Comparison of ENCODE assay signal across 20 mouse cellular contexts in genomic region chr7:131260946-131261345, GRCm38 (mm10).
A peak's percentile ranks its signal among the peaks of the same experiment; 100 is the strongest.
DNase-seq lines count a peak whose midpoint lies in the region; ATAC-seq lines count a peak whose summit lies in the region.
"Had no signal": no experiment of that assay in that cellular context is flagged by ENCODE, and none has a peak within 500 bp of the region (broad histone marks: within the 10 kb centered on the region; RNA-seq: fewer than 3 reads in every experiment).

No protein-coding gene starts in this region.

- peak; percentile 11 to 14 for DNase-seq in left cerebral cortex, postnatal 14 days (ENCODE audit: low spot score in 2 of 2)
- no peak for DNase-seq in left cerebral cortex, postnatal 4 days
- peak; percentile 61 for DNase-seq in layer of hippocampus, adult 11-12 months (ENCODE audit: low spot score)
- peak; percentile 18 to 19 for DNase-seq in layer of hippocampus, postnatal 25 days (ENCODE audit: extremely low spot score in 1 of 2, low spot score in 1 of 2)
- DNase-seq in adrenal gland, adult 8-10 months: no peak
- DNase-seq: adrenal gland, postnatal 25 days; B cell, adult 2 months; cerebellum, adult 8-10 months; kidney, adult 11 months; kidney, postnatal 14 days; thymus, postnatal 36 days had no signal

- no peaks in the 10 kb centered on the region for H3K27me3 ChIP-seq in hindbrain, embryonic 13.5 days
- H3K27me3 ChIP-seq: embryonic facial prominence, embryonic 13.5 days; heart, embryonic 12.5 days; liver, embryonic 12.5 days; lung, embryonic 15.5 days had no signal

- no peak overlapping the region for H3K4me2 ChIP-seq in hindbrain, embryonic 13.5 days
- H3K4me2 ChIP-seq: embryonic facial prominence, embryonic 13.5 days; heart, embryonic 12.5 days; liver, embryonic 12.5 days; lung, embryonic 15.5 days had no signal

- no peak overlapping the region for H3K27ac ChIP-seq in hindbrain, embryonic 13.5 days
- H3K27ac ChIP-seq: embryonic facial prominence, embryonic 13.5 days; liver, embryonic 12.5 days; lung, embryonic 15.5 days had no signal

- no peak overlapping the region for H3K4me3 ChIP-seq in hindbrain, embryonic 13.5 days
- H3K4me3 ChIP-seq: embryonic facial prominence, embryonic 13.5 days; heart, embryonic 12.5 days; liver, embryonic 12.5 days; lung, embryonic 15.5 days; megakaryocyte, embryonic 14.5 days had no signal

- ATAC-seq in hindbrain, embryonic 13.5 days (ENCODE audit: low FRiP score): no peak
- ATAC-seq in megakaryocyte progenitor cell, adult 5-6 weeks (replicated peaks; ENCODE audit: poor library complexity): no peak
- ATAC-seq: hindbrain, embryonic 16.5 days; liver, embryonic 12.5 days; midbrain, embryonic 16.5 days had no signal

- intact Hi-C loops in left cerebral cortex, postnatal 14 days (cut with DNase I): no loop called here
- intact Hi-C loops in left cerebral cortex, postnatal 4 days (cut with DNase I): no loop called here

- no peaks in the 10 kb centered on the region for H3K36me3 ChIP-seq in hindbrain, embryonic 13.5 days
- H3K36me3 ChIP-seq: embryonic facial prominence, embryonic 13.5 days; heart, embryonic 12.5 days; liver, embryonic 12.5 days; lung, embryonic 15.5 days had no signal

- H3K9ac ChIP-seq in hindbrain, embryonic 13.5 days: no peak overlapping the region
- H3K9ac ChIP-seq: embryonic facial prominence, embryonic 13.5 days; heart, embryonic 12.5 days; liver, embryonic 12.5 days; lung, embryonic 15.5 days had no signal

- no peaks in the 10 kb centered on the region for H3K4me1 ChIP-seq in hindbrain, embryonic 13.5 days (replicated peaks)
- H3K4me1 ChIP-seq: embryonic facial prominence, embryonic 13.5 days; heart, embryonic 12.5 days; liver, embryonic 12.5 days; lung, embryonic 15.5 days; megakaryocyte, embryonic 14.5 days had no signal

- no peaks in the 10 kb centered on the region for H3K9me3 ChIP-seq in hindbrain, embryonic 13.5 days
- H3K9me3 ChIP-seq: embryonic facial prominence, embryonic 13.5 days; heart, embryonic 12.5 days; liver, embryonic 12.5 days; lung, embryonic 15.5 days had no signal

- 69% methylated on average over 6 of the region's 6 CpGs for WGBS in hindbrain, embryonic 13.5 days

Comparison
In these comparisons a context has a peak if more than half of its experiments do, and no peak if none do; other contexts are left out.
1. DNase-seq: peak in left cerebral cortex, postnatal 14 days (2 of 2), layer of hippocampus, adult 11-12 months (single experiment) and layer of hippocampus, postnatal 25 days (2 of 2); none in left cerebral cortex, postnatal 4 days (single experiment) and adrenal gland, adult 8-10 months (single experiment).